Mouse (Mus musculus): ENCODE results near the gene Cdc42.

- no peak for TF ChIP-seq CEBPB (IDR thresholded peaks at IDR 0.05; ENCODE audit: low read depth)
- TF ChIP-seq MYOD1 (IDR thresholded peaks at IDR 0.05; ENCODE audit: control insufficient read depth, insufficient read length, low read depth): no peak
- no peak for TF ChIP-seq CTCF (IDR thresholded peaks at IDR 0.05; ENCODE audit: control insufficient read depth, insufficient read depth, insufficient read length)
- no peak for TF ChIP-seq USF1 (IDR thresholded peaks at IDR 0.05; ENCODE audit: low read depth)
- TF ChIP-seq MAX (IDR thresholded peaks at IDR 0.05): no peak
- TF ChIP-seq FOSL1 (IDR thresholded peaks at IDR 0.05; ENCODE audit: insufficient read depth, low read length, poor library complexity, severe bottlenecking): no peak
- no peak for TF ChIP-seq MYOG (IDR thresholded peaks at IDR 0.05; ENCODE audit: control insufficient read depth, extremely low read depth, insufficient read length)
Observed at GRCm38 (mm10) chr4:137297611-137298010, 59.9 kb downstream of the Cdc42 start.

All from C2C12 (cell line).